Mouse (Mus musculus): ENCODE results near the gene Npat. TPM values are rescaled to one million over a fixed set of nuclear protein-coding genes. Genes with fewer than 3 reads are reported as not detected.

Npat gene
- 14.5 TPM in 2 replicates for total RNA-seq (2021)
- long read RNA-seq, partial matches to known transcripts = 5 of 5 reads
- long read RNA-seq, other reads (novel, unspliced or antisense) = 0 of 5 reads

- DNase-seq = peak; percentile 100
Measured at GRCm38 (mm10) chr9:53536558-53537320, at the start of gene Npat, which contains the start of gene Atm. Gene Npat (plus strand): TSS chr9:53537047. Gene Atm (minus strand): TSS chr9:53536740.

- no peak for DNase-seq
Measured at GRCm38 (mm10) chr9:53508053-53508452, 28.8 kb upstream of the Npat start.

GRCm38 (mm10) chr9:53514091-53514490, 22.8 kb upstream of the Npat start:
- DNase-seq = no peak

- DNase-seq = no peak
Measured at GRCm38 (mm10) chr9:53517373-53518009, 19.4 kb upstream of the Npat start.

- no peak for DNase-seq
Measured at GRCm38 (mm10) chr9:53535416-53536320, 1.2 kb upstream of the Npat start.

GRCm38 (mm10) chr9:53537336-53537965, 604 bp downstream of the Npat start:
- DNase-seq = no peak

- peak; percentile 4 for DNase-seq
Measured at GRCm38 (mm10) chr9:53570662-53571061, 33.8 kb downstream of the Npat start.

GRCm38 (mm10) chr9:53572516-53573307, 35.9 kb downstream of the Npat start:
- no peak for DNase-seq

GRCm38 (mm10) chr9:53575721-53576120, 38.9 kb downstream of the Npat start:
- DNase-seq = no peak

- no peak for DNase-seq
Measured at GRCm38 (mm10) chr9:53581870-53582269, 45.0 kb downstream of the Npat start.

- DNase-seq = peak; percentile 67
Measured at GRCm38 (mm10) chr9:53594764-53595163, 57.9 kb downstream of the Npat start.

GRCm38 (mm10) chr9:53596971-53597600, 60.2 kb downstream of the Npat start:
- no peak for DNase-seq

GRCm38 (mm10) chr9:53598631-53599030, 61.8 kb downstream of the Npat start:
- DNase-seq = no peak

- DNase-seq = no peak
Measured at GRCm38 (mm10) chr9:53601541-53601940, 64.7 kb downstream of the Npat start.

GRCm38 (mm10) chr9:53603384-53603783, 66.5 kb downstream of the Npat start:
- DNase-seq = peak; percentile 30

GRCm38 (mm10) chr9:53603849-53604248, 67.0 kb downstream of the Npat start:
- no peak for DNase-seq

- DNase-seq = no peak
Measured at GRCm38 (mm10) chr9:53604954-53605353, 68.1 kb downstream of the Npat start.

- no peak for DNase-seq
Measured at GRCm38 (mm10) chr9:53607192-53607591, 70.3 kb downstream of the Npat start.

GRCm38 (mm10) chr9:53607816-53608215, 71.0 kb downstream of the Npat start:
- DNase-seq = no peak

- no peak for DNase-seq
Measured at GRCm38 (mm10) chr9:53609306-53609967, 72.6 kb downstream of the Npat start.

Measured in adrenal gland, postnatal 25 days (tissue).